Mouse (Mus musculus): ENCODE results near the gene Mal.

Gene Mal

DNA sequence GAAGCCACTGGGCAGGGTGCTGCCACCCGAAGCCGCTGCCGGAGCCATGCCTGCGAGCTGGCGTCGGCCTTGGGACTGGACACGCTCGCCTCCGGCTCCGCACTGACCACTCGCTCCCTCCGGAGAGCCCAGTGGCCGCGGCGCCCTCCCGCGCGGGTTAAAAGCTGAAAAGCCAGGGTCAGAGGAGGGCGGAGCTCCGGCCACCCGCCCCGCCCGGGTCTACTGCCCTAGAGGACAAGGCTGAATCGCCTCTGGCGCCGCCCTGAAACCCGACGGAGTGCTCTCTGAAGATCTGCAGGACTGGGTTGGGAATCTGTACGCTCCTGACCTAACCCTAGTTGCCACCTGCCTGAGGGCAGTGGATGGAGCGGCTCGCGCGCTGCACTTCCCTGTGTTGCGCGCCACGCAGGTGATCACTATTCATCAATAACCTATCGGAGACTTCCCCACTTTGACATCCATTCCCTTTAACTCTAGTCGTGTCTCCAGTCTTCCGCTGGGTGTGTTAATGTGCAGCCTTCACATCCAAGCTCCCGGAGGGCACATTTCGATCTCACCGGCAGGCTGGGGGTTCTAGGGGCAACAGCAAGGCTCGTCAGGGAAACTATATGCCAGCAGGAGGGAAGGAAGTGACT is at the start of gene Mal:
Gene Mal, minus strand, starts transcription at position 610 of the 635 bp plus-strand sequence.
- no peak for DNase-seq (ENCODE audit: low spot score in 2 of 2)

DNA sequence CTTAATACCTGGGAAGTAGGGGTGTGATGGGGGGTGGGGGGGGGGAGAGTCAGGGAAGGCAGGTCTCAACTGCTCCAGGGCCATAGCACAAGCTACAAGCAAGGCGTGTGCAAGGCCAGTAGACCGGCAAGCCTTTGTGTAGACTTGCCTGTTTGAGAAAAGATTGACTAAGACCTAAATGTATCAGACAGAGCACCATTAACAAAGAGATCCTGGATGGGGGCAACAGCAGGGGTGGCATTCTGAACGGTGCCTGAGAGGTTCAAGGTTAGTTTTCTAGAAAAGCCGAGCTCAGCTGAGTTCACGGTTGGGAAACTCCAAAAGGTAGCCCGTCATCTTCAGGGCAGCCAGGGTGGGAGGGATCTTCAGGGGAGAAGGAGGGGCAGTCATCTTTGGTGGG is 48.8 kb upstream of the Mal start:
- no peak for DNase-seq (ENCODE audit: low spot score in 2 of 2)

DNA sequence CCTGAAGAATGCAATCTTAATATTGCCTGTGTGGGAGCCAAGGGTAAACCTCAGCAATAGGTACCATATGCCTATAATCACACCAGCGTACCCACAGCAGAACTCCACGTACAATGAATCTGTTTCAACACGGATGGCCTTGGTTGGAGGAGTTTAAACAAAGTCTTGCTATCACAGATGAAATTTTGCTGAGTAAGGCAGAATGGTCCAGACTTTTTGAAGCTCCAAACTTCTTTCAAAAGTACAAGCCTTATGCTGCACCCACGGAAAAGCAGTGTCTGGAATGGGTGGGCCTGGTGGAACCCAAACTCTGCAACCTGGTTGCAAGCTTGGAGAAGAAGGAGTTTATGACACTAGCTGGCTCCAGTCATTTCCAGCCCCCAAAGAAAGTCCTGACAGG is 32.7 kb upstream of the Mal start:
- no peak for DNase-seq (ENCODE audit: low spot score in 2 of 2)

DNA sequence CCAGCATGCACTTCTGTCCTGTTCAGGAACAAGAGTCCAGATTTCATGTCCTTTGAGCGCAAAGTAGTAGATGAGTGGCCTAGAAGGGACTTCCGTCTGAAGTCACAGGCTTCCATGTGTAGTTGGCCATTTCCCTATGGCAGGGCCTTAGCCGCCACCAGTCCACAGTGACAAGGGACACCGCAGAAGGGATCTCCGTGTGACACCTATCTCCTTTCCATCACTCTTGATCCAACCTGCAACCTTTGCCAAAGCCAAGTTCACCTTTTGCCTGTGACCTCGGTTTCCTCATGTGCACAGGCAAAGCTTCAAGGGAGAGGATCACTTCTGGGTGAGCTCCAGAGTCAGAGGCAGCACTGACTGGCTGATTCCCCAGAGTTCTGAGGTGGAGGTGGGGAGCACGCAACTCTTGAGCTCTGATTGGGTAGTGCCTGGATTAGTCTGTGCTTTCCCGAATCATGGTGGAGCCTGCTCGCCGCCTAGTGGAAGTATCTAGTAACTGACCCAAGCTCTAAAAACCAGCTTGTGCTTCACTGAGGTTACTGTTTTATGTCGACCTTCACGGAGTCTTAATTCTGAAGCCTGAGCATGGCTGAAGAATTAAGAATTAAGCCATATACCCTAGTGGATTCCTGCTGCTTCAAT is 27.3 kb upstream of the Mal start:
- peak; percentile 36 to 55 for DNase-seq (ENCODE audit: low spot score in 2 of 2)

DNA sequence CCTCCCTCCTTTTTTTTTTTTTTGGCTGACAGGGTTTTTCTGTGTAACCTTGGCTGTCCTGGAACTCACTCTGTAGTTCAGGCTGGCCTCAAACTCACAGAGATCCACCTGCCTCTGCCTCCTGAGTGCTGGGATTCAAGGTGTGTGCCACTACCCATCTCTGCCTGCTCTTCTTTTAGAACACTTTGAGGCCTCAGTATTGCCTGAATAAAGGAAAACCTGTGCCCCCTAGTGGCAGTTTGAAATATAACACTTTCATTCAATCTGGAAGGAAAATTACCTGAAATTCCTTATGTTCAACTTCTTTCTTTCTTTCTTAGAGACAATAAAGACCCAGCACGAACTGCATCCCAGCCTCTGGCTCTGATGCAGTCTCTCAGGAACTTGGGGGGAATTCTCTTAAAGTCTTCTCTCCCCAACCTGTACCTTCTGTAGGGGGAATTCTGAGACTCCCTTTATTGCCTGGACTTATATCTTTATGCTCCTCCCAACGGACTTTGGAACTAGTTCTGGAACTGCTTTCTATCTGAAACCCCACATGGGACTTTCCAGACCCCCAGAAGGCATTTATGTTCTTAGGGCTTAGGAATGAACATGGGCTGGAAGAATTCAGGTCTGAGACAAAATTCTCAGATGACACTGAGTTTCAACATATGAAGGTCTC is 11.5 kb upstream of the Mal start:
- no peak for DNase-seq (ENCODE audit: low spot score in 2 of 2)

DNA sequence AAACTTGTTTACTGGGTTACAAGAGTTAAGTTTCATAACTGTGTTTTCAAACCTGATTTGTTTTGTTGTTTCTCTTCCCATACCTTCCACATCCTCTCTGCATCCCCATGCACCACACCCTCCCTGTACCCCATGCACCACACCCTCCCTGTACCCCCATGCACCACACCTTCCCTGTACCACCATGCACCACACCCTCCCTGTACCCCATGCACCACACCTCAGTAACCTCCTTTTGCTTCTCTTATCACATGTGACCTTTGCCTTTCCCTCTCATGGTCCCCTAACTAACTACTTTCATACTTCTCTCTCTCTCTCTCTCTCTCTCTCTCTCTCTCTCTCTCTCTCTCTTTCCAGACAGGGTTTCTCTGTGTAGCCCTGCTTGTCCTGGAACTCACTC is 10.5 kb upstream of the Mal start:
- DNase-seq (ENCODE audit: low spot score in 2 of 2), result no peak

DNA sequence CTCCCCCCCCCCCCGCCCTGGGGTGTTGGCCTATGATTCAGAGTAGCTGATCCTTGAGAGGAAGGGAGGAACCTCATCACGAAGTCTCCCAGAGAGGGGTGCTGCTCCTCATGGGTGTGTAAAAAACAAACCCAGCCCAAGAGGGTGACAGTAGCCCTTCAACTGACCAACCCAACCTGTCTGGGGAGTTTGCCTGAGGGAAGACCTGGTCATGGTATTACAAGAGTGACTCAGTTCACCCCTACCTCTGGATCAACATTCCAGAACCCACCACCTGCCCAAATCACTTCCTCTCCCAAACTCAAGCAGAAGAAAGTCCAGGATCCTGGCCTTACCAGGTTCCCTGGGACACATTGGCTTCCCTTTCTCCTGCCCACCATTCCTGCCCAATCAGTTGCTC is 6.2 kb upstream of the Mal start:
- DNase-seq (ENCODE audit: low spot score in 2 of 2), result no peak

DNA sequence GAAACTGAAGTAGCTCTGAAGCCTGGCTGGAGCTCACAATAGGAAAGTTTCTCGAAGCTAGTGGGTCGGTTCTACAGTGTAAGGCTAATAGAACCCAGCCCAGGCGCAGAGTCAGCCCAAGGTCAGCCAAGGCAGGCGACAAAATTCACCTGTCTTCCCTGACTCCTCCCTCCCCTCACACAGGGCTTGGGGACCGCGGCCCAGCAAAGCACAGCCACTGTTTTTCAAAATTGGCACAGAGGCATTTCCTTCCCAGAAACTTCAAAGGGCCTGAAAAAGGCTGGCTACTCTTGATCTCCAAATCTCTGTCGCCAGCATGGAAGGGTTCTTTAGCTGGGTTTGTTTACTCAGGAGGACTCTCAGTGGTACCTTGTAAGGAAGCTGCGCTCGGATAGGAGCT is 1.1 kb downstream of the Mal start:
- DNase-seq (ENCODE audit: low spot score in 2 of 2), result no peak

DNA sequence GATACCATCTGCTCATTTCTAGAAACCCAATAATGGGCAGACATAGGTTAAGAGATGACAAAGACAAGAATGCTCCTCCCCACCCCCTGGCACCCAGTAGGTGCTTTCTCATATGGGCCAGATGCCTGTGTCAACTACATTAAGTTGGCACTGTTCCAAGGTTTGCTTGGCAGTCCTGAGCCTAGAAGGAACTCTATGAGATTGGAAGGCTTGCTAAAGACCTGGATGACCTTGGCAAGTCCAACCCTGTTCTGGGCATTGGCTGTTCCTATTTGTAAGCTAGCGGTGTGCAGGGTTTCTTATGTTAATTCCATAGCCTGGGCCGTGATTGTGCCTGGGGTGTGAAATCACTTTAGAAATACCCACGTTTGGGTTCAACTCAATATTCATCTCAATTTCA is 1.7 kb downstream of the Mal start:
- no peak for DNase-seq (ENCODE audit: low spot score in 2 of 2)

DNA sequence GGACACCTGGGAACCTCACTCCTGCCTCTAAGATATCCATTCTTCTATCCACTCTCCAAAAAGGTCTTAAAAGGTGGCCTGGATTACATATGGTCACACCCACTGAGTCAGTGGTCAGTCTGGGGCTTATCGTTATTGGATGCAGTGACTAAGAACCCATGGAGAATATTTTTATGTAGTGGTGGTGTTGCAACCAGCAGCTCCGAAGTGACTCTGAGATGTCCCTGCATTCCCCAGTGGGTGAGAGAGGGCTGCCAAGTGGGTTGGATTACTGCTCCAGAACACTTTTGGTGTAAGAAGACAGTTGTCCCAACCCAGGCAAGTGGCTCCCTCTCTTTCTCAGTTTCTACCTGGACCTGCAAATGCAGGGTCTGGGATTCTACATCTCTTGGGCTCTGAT is 3.7 kb downstream of the Mal start:
- DNase-seq (ENCODE audit: low spot score in 2 of 2), result no peak

DNA sequence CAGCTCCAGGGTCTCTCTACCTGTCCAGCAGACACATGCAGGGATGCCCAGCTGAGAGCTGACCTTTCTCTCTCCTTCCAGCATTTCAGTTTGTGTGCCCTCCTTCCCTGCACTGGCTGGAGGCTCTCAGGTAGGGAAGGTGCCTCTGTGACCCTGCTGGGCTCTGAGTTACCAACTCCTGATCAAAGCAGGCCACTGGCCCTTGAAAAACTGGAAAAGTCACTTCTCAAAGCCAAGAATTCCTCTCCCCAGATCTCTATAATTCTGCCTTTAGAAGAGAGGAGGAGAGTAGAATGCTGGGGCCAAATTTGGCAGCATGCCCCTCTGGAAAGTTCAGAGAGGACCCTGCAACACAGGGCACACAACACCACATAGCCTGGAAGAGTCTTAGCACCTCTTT is 4.2 kb downstream of the Mal start:
- DNase-seq (ENCODE audit: low spot score in 2 of 2), result no peak

DNA sequence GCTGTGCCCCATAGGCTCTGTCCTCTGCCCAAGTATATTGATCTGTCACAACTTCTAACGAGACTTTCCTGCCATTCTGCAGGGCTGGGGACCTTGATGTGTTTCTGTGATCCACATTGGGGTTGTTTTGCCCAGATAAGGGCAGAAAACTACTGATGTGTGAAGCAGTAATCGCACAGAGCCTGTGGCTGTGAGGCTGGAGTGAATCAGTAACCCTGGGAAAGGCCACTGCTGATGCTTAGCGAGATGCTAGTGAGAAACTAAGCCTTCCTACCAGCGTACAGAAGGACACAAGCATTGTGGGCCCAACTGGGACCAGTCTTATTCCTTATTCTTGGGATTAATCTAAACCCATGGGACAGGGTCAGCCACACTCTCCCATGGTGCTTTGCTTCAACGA is 4.9 kb downstream of the Mal start:
- no peak for DNase-seq (ENCODE audit: low spot score in 2 of 2)

DNA sequence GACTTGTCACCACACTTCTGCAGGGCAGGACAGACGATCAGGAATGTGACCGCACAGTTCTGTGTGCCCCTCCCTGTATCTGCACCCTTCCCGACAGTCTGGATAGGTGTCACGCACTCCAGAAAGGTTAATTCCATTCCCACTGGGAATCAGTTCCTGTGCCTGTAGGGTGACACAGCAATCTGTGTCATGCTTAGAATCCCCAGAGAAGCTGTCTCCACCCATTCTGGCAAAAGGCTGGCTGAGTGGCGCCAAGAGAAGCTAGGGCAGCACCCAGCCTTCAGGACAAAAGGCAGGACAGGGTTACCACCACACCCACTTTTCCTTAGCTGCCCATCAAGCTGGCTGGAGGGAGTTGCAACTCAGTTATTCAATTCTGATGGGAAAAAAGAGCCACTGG is 6.6 kb downstream of the Mal start:
- DNase-seq (ENCODE audit: low spot score in 2 of 2), result no peak

DNA sequence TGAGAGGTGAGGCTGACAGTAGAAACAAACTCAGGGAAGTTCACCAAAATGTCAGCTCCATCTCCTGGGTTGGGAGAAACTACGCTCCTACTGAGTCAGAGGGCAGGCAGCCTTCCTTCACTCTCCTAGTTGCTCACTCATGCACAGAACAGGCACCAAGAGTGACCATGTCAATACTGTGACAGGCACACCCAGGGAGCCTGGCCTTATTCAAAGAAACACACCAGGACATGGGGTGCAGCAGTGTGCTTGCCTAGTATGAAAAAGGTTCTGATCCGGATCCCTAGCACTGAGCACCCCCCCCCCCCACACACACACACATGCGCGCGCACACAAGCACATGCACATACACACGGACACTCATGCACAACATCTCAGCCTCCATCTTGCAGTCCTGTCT is 8.3 kb downstream of the Mal start:
- no peak for DNase-seq (ENCODE audit: low spot score in 2 of 2)

DNA sequence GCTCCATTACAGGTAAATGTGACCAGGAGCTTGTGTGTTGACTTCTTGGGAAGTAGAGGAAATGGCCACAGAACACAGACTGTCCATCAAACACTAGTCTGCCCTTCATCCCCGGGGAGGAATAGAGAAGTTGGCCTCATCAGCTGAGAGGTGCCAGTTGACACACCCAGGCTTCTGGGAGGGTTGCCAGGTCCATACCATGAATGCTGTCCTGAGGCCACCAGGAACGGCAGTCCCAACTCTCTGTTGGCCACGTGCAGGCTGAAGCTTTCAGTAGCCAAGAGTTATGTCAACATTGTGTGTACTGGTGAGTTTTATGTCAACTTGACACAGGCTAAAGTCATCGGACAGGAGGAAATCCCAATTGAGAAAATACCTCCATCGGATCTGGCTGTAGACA is 9.6 kb downstream of the Mal start:
- no peak for DNase-seq (ENCODE audit: low spot score in 2 of 2)

DNA sequence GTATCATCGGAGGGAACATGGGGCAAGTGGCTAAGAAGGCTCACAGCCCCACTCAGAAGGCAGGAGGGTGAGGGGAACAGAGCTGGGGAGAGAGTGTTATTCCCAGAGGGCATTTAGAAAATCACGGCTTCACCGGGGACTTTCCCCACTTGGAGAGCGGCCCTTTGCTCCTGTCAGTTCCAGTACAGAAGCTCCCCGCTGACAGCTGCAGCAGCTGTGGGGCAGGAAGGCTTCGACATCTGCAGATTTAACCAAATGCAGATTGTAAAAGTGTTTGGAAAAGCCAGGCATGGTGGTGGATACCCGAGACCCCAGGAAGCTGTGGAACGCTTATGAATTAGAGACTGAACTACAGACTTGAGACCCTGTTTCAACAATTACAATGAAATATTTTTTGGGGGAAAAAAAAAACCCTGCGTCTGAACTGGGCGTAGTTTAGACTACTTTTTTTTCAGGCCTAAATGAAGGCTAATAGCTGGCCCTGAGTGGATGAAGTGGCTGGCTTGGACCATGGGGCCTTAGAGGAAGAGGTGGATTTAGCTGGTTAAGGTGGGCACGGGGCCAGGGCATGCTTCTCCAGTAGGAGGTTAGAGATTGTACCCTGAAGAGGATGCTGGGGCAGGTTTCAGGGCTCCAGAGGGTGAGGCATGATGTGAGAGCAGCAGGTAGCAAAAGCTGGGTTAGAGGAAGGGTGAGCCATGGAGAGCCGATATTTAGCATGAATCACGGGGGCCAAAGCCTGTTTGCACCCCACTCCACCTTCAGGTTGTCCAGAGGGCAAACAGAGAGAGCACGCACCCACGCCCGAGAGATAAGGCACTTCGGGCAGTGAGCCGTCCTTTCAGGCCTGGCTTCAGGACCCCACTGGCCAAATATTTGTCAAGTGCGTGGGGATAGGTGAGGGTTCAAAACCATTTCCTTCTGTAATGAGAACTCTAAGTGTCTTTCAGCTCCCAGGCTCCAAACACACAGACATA is 12.5 kb downstream of the Mal start:
- DNase-seq (ENCODE audit: low spot score in 2 of 2), result no peak

DNA sequence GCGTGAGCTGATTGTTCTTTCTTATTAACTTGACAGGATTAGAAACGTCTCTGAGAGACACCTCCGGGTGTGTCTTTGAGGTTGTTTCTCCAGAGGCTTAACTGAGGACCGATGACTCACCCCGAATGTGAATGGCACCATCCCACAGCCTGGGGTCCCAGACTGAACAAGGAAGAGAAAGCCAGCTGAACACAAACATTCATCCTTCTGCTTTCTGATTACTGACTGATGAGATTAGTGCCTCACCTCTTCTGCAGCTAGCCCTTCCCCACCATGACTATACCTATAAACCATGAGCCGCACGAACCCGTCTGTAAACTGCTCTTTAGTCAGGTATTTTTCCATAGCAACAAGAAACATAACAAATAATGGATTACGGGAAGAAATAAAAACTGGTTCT is 17.5 kb downstream of the Mal start:
- no peak for DNase-seq (ENCODE audit: low spot score in 2 of 2)

DNA sequence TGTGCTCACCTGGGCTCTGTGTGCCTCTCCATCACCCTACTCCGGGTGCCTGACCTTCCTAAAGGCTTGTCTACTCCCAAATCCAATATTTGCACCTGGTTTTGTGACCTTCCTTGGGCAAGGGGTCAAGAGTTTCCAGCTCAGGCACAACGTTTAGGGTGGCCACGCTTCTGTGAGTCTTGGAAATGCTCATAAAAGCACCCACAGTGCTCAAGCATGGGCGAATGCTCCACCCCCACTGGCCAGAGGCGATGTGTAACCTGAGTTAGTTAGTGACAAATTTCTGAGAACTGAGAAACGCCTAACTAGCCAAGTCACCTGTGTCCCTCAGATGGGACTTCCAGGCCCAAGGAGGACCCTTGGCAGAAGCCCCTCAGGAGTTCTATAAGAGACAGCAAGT is 20.9 kb downstream of the Mal start:
- no peak for DNase-seq (ENCODE audit: low spot score in 2 of 2)

DNA sequence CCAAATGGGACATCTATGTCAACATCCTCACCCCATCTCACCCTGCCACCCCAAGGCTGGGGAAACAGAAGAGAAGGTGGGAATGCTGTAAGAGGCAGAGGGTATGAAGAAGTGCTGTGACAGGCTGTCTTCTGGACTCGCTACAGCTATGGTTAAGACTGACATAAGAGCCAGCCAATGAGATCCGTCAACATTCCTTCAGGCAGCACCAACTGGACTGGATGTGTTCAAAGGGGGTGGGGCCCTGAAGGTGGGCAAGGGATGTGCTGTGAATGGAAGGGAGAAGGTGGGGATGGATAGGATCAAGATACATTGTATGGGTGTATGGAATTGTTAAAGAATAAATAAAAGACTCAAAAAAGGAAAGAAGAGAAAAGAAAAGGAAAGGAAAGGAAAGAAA is 23.9 kb downstream of the Mal start:
- no peak for DNase-seq (ENCODE audit: low spot score in 2 of 2)

DNA sequence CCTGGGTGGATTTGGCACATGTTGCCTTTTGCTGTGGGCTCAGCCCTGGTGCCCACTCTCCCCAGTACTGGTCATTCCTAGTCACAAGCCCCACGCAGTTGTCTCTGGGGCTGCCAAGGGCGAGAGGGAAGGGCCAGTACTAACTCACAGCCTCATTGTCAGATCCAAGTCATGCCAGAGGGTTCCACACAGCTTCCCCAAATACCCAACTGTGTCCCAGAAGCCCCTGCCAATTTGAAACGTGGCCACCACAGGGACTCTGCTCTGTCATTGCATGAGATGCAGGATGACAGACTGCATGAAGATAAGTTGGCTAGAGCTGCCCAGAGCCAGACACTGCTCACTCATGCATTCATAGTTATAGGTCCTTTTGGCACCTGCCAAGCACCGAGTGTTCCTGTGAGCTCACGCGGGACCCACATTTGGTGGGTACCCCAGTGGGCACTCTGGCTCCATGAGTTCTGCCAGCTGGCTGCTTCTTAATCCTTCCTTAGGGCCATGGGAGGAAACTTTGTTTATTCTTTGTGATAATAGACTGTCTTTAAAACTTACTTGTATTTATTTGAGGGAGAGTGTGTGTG is 28.4 kb downstream of the Mal start:
- DNase-seq (ENCODE audit: low spot score in 2 of 2), result no peak

DNA sequence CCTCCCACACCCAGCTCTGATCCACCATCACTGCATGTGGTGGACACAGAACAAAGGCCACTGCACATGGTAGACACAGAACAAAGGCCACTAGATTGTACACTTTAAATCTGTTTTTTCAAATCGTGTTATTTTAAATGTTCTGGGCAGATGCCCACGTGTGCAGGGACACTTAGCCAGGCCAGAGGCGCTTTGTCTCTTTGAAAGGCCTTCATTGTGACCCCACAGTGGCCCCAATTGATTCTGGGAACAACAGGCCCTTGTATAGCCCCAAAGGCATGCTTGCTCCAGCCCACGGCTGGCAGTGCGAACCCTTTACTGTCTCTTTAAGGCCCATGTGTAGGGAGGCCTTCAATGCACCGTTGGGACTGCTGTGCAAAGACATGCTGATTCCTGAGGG is 29.1 kb downstream of the Mal start:
- DNase-seq (ENCODE audit: low spot score in 2 of 2), result no peak

DNA sequence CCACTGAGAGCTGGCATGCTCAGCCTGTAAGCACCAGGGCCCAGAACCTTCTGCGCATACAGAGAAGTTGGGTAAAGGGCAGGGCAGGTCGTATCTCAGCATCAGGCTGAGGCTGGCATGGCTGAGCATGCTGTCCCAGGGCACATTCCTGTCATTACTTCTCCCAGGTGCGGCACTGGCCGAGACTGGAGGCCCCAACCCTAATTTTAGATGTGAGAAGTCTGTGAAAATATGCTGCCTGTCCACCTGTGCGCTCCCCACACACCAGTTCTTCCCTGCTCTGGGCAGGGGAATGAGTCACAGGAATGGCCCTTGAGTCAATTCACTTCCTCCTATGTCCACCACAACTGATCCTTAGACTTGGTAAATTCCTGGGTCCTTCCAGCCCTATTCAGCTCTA is 30.8 kb downstream of the Mal start:
- DNase-seq (ENCODE audit: low spot score in 2 of 2), result no peak
